Mouse (Mus musculus) small intestine, adult 10 weeks (tissue): ENCODE measurements around the gene Dand5. TPM values are rescaled to one million over a fixed set of nuclear protein-coding genes. Genes with fewer than 3 reads are reported as not detected.

Source experiments
- polyA plus RNA-seq: library from polyadenylated mRNA; stranded (reverse); fragments of 350-450 nt; fragmentation: Illumina TruSeq; extraction: RNeasy Lipid Tissue Mini Kit (QIAGEN cat#74804); gene quantifications from one replicate; pipeline ENCODE4 v1.2.3, GENCODE M21; 2014; ENCODE audit warnings: low replicate concordance

Gene Dand5
- 0.89 TPM for polyA plus RNA-seq

DNA sequence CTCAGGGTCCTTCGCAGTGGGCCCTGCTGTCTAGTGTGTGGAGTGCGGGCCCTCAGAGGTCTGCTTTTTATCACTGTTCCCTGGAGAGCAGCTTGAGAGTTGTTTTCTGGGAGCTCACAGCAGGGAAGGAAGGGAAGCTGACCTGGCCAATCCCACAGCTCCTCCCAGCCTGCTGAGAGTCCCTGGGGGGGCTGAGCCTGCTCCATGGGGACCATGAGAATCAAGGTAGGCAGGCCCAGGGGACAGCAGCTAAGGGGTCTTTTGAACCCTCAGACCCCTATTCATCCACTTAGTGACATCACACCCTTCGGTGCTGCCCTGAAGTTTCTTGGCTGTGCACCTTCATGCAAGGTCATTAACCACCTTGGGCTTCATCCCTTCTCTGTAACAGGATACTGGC, at the start of gene Dand5:
TSS of gene Dand5 (minus strand) at position 101 of the 400 bp plus-strand sequence.

DNA sequence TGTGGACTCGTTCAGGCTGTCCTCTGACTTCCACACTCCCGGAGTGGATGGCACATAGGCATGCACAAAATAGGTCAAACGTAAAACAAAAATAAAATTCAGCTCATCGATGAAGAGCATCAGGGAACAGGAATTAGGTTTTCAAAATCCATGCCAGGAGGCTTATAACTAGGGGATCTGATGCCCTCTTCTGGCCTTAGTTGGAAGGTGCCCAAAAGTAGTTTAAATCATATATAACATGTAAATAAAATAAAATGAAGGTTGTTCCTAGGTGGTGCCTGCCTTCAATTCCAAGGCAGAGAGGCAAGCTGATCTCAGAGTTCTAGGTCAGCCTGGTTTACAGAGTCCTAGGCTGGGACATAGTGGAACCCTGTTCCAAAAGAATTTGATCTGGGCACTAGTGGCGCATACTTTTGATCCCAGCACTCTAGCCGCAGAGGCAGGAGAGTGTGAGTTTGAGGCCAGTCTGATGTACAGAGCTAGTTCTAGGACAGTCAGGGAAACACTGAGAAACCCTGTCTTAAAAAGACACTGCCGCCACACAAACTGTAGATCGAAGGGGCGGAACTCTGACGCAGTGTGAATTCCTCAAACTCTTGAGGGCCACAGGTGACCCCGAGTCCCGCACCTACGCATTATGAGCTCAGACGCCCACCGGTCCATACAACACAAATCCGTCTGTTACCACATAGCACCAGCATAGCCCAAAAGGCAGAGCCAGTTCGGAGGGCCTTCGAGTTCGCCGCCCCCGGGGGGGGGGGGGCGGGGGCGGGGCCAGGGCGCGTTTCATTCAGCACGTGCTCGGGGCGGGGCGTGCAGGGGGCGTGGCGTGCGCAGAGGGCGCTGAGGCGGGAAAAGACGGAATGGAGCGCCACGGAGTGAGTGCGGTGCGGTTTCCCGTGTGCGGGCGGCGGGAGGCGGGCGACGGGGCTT, 49.0 kb upstream of the Dand5 start, which contains the start of gene Syce2:
TSS of gene Syce2 (plus strand) at position 736 of the 933 bp plus-strand sequence.

DNA sequence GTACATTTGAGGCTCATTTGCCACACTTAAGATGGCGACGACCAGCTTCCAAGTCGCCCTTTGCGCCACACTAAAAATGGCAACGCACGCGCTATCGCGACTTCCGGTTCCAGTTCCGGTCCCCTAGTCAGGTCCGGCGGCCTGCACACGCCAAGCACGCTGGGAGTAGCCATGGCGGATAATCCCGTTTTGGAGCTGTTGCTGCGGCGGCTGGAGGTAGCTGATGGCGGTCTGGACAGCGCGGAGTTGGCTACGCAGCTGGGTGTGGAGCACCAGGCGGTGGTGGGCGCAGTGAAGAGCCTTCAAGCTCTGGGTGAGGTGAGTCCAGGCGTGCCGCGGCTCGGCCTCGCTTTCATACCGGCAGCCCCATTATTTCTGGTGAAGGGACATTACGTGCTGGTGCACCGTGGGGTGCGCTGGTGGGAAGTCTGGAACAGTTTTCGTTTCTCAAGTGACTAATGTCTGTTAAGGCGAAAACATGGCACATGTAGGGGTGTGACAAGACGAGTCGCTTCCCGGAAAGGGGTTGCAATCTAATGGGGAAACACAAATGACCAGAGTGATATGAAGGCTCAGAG, 34.3 kb upstream of the Dand5 start, which contains the start of gene Farsa:
TSS of gene Farsa (plus strand) at position 126 of the 578 bp plus-strand sequence.

DNA sequence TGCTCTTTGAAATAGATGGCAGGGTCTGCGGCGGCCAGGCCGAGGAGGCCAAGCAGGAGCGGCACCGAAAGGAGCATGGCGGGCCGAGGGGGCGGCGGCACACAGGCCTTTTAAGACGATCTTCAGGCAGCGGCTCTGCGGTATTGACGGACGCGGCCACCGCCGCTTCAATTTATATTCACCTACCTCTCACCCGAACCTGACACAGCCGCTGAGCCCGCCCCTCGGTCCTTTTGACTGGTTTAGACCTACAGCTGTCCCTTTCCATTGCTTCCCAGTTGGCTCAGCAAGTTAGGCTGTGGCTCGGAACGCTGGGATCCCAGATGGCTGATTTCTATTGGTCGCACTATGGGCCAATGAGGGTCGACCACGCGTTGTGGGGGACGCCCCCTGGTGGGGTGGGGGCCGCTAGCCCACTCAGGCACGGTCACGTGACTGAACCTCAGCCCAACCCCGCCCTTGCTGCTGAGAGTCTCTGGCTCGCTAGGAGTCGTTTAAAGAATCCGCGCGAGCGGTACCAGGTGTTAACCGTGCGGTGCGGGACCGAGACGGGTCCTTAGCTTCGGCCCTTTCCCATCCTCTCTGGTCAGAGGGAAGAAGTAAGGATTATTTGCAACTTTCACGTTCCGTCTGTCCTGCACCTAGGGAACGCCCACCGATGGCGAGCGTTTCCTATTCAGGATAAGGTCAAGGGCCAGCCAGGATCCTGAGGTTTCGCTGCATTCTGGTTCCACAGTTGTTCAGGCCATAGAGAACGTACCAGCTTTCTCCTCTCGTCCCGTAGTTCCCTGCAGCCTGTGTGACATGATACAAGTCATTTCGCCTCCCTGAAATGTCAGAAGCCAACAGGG, 24.3 kb upstream of the Dand5 start, which contains the start of gene Calr:
TSS of gene Calr (minus strand) at position 213 of the 851 bp plus-strand sequence.

DNA sequence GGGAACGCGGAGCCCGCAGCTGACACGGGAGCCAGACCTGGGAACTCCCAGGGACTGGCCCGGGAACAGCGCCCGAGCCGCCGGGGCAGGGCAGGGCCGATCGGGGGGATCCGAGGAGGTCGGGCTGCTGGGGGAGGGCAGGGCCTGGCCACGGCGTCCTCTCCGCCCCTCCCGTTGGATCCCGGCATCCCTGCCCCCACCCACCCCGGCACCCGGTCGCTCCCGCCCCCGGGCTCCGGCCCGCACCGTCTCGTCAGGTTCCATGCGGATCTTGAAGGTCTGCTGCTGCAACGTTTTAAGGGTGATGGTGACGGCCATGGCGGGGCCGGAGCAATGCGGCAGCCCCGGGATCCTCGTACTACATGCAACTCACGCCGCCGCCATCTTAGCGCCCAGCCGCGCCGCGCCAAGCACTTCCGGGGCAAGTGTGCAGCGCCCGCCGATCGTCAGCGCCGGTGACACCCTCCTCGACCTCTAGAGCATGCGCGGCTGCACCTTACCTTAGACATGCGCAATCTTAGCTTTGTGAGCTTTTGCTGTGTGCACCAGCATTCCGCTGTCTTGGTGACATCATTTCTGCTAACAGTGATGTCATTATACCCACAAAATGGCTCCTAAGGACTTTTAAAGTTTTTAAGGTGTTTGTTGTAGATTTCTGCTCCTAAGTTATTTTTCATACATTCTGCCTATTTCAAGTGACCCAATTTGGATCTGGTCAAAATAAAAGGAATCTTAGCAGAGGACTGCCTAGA, 17.8 kb upstream of the Dand5 start, which contains the start of gene Rad23a:
TSS of gene Rad23a (minus strand) at position 418 of the 752 bp plus-strand sequence.

DNA sequence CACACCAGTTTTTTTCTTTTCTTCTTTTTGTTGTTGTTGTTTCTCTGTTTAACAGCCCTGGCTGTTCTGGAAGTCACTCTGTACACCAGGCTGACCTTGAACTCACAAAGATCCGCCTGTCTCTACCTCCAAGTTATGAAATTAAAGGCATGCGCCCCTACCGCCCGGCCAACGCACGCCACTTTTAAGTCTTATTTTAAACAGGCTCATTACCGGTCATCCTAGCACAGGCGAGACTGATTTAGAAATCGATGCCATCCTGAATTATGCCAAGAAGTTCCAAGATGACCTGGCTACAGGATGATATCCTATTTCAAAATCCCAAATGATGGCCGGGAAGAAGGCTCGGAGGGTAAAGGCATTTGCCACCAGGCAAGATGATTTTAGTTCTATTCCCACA, 8.9 kb upstream of the Dand5 start, which contains the start of gene Gadd45gip1:
TSS of gene Gadd45gip1 (plus strand) at position 33 of the 400 bp plus-strand sequence.

DNA sequence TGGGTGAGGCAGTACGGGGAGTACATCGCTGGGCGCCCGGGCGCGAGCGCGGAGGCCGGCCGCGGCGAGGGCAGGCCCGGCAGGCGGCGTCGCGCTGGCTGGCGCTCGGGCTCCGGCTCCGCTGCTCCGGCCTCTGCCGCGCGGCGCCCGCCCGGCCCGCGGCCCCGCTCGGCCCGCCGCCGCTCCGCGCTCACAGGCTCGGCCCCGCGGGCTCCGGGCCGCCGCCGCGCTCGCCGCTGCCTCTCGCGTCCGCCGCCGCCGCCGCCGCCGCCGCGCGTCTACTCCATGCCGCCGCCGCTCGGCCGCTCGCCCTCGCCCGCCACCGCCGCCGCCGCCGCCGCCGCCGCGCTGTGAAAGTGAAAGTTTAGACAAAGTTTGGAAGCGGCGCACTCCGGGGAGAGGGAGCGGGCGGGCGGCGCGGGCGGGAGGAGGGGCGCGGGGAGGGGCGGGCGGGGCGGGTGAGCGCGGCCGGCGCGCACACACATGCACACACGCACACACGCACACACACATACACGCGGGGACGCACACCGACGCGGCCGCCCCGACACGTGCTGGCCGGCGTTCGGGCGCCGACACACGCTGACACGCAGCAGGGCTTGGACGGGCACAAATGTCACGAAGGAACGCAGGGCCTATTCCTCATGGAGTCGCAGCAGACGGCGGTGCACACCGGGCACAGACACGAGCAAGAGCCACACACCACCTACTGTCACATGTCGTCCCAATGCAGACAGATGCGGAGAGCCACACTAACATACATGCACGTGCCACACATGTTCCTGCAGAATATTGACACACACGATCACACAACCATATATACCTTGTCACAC, 22.4 kb downstream of the Dand5 start, which contains the start of gene Nfix:
TSS of gene Nfix (minus strand) at position 346 of the 833 bp plus-strand sequence.

Other genes with a start within 250 kb of the Dand5 start
- gene Ier2, start 160.0 kb downstream of the Dand5 start, polyA plus RNA-seq = 3.3 TPM
- 4.4 TPM for gene Trmt1, start 136.5 kb downstream of the Dand5 start, polyA plus RNA-seq
- gene Nacc1, start 135.0 kb downstream of the Dand5 start, polyA plus RNA-seq = 0.56 TPM
- gene Lyl1, start 121.4 kb downstream of the Dand5 start, polyA plus RNA-seq = not detected
- not detected for gene G430095P16Rik, start 99.8 kb downstream of the Dand5 start, polyA plus RNA-seq
- gene Nfix, start 22.5 kb downstream of the Dand5 start, polyA plus RNA-seq = 6.2 TPM
- gene Gadd45gip1, start 8.7 kb upstream of the Dand5 start, polyA plus RNA-seq = not detected
- 1.3 TPM for gene Rad23a, start 17.8 kb upstream of the Dand5 start, polyA plus RNA-seq
- 432 TPM for gene Calr, start 24.1 kb upstream of the Dand5 start, polyA plus RNA-seq
- 1.9 TPM for gene Farsa, start 34.2 kb upstream of the Dand5 start, polyA plus RNA-seq
- gene Syce2, start 49.3 kb upstream of the Dand5 start, polyA plus RNA-seq = 10.3 TPM
- gene Gcdh, start 71.1 kb upstream of the Dand5 start, polyA plus RNA-seq = 33.1 TPM
- not detected for gene Klf1, start 79.1 kb upstream of the Dand5 start, polyA plus RNA-seq
- 3.7 TPM for gene Dnase2a, start 85.7 kb upstream of the Dand5 start, polyA plus RNA-seq
- not detected for gene Mast1, start 114.5 kb upstream of the Dand5 start, polyA plus RNA-seq
- gene Rtbdn, start 124.2 kb upstream of the Dand5 start, polyA plus RNA-seq = not detected
- not detected for gene Gm49661, start 146.6 kb upstream of the Dand5 start, polyA plus RNA-seq
- 14.6 TPM for gene Prdx2, start 146.8 kb upstream of the Dand5 start, polyA plus RNA-seq
- 1.1 TPM for gene Rnaseh2a, start 146.9 kb upstream of the Dand5 start, polyA plus RNA-seq
- gene Junb, start 155.9 kb upstream of the Dand5 start, polyA plus RNA-seq = 1.7 TPM
- gene Hook2, start 167.8 kb upstream of the Dand5 start, polyA plus RNA-seq = 34.3 TPM
- not detected for gene Best2, start 191.7 kb upstream of the Dand5 start, polyA plus RNA-seq
- 3.8 TPM for gene Asna1, start 202.5 kb upstream of the Dand5 start, polyA plus RNA-seq
- 5.6 TPM for gene Trir, start 204.0 kb upstream of the Dand5 start, polyA plus RNA-seq
- 3.5 TPM for gene Tnpo2, start 214.1 kb upstream of the Dand5 start, polyA plus RNA-seq
- gene Fbxw9, start 237.2 kb upstream of the Dand5 start, polyA plus RNA-seq = 1.4 TPM
- gene Gm5741, start 245.2 kb upstream of the Dand5 start, polyA plus RNA-seq = not detected
- gene Dhps, start 248.9 kb upstream of the Dand5 start, polyA plus RNA-seq = 17.0 TPM